Mouse (Mus musculus): Measurements from ENCODE around the gene Gm9507. TPM values are rescaled to one million over a fixed set of nuclear protein-coding genes. Genes with fewer than 3 reads are reported as not detected.
"Not testable (repeated sequence)": the region's sequence is repeated elsewhere in the genome, so short reads cannot be mapped to it uniquely, and the experiment has no call there.

Gene Gm9507
- total RNA-seq (2021) = not detected
- polyA plus RNA-seq (2012; rRNA removed) = 0.31 TPM in 1 of 2 replicates, not detected in the other
- long read RNA-seq = 0 reads

- no peak for DNase-seq
Observed at GRCm38 (mm10) chr10:77811743-77812142, at the start of gene Gm9507. Gene Gm9507, minus strand, starts transcription at chr10:77811843.

DNA sequence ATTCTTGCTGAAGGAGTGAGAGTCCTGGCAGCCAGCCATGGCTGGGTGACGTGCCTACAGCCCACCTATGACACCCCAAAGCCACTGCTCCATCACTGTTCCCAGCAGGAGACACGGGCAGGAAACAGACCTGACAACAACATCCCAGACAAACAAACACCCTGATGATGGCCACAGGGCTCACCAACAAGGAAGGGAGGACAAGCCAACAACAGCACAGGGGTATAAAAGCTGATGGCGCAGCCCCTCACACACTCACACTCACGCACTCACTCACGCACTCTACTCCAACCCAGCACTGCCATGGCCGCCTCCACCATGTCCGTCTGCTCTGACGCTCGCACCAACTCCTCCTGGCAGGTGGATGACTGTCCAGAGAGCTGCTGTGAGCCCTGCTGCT is 40.9 kb upstream of the Gm9507 start, which contains the start of gene Gm10318:
TSS of gene Gm10318 (plus strand) at position 301 of the 400 bp plus-strand sequence.
- no peak for DNase-seq

DNA sequence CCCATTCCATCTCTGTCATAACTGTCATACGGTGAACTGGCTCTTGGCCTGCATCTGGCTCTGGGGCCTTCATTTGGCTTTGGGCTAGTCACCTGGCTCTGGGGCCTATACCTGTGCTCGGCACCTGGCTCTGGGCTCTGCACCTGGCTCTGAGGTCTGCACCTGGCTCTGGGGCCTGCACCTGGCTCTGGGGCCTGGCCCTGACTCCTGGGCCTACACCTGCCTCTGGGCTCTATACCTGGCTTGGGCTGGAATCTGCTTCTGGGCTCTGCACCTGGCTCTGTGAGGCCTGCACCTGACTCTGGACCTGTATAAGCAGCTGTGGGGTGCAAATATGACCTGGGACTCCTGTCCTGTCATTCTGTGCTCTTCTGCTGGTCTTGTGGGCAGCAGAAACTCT is 35.9 kb upstream of the Gm9507 start:
- no peak for DNase-seq

DNA sequence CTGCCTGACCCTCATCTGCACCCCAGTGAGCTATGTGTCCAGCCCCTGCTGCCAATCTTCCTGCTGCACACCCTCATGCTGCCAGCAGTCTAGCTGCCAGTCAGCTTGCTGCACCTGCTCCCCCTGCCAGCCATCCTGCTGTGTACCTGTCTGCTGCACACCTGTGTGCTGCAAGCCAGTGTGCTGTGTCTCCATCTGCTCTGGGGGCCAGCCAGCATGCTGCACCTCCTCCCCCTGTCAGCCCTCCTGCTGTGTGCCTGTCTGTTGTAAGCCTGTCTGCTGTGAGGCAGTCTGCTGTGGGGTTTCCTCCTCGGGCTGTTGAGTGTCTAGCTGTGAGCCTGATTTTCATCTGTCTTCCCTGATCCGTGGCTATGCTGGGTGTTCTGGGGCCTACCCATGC is 35.3 kb upstream of the Gm9507 start:
- DNase-seq = no peak

GRCm38 (mm10) chr10:77846503-77846902 is 34.9 kb upstream of the Gm9507 start, which contains the start of gene Gm36176:
Gene Gm36176, plus strand, starts transcription at chr10:77846803.
- DNase-seq = no peak

- peak; percentile 52 for DNase-seq
Observed at GRCm38 (mm10) chr10:77839006-77839405, 27.4 kb upstream of the Gm9507 start.

DNA sequence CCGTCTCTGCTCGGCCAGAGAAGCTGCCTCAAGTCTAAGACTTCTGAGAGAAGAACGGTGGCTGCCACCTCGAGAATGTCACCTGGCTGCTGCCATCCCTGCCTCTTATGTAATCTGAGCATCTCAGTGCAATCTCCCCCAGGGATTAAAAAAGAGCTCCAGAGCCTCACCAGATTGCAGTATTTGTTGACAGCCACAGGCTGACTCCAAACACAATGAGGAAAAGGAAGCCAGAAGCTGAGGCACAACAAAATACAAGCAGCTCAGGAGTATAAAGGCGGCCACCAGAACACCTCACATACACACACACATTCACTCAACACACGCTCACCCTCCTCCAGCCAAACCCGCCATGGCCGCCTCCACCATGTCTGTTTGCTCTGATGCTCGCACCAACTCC is 24.0 kb upstream of the Gm9507 start, which contains the start of gene Krtap10-10:
TSS of gene Krtap10-10 (plus strand) at position 301 of the 400 bp plus-strand sequence.
- DNase-seq = no peak

DNA sequence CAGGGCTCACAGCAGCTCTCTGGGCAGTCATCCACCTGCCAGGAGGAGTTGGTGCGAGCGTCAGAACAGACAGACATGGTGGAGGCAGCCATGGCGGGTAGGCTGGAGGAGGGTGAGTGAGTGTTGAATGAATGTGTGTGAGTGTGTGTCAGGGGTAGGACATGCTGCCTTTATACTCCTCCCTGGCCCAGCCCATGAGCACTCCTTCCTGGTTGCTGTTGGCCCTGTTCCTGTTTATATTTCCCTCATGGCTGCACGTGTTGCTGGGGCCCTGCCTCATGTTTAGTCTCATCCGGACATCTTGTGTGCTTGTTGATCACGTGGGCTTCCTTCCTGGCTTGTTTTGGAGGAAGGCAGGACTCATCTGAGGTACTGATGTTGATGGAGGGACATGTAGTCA is 15.3 kb upstream of the Gm9507 start, which contains the start of gene Krtap10-4:
TSS of gene Krtap10-4 (minus strand) at position 145 of the 400 bp plus-strand sequence.
- DNase-seq = no peak

- no peak for DNase-seq
Observed at GRCm38 (mm10) chr10:77819203-77819602, 7.6 kb upstream of the Gm9507 start.

- DNase-seq = no peak
Observed at GRCm38 (mm10) chr10:77818523-77818922, 6.9 kb upstream of the Gm9507 start.

DNA sequence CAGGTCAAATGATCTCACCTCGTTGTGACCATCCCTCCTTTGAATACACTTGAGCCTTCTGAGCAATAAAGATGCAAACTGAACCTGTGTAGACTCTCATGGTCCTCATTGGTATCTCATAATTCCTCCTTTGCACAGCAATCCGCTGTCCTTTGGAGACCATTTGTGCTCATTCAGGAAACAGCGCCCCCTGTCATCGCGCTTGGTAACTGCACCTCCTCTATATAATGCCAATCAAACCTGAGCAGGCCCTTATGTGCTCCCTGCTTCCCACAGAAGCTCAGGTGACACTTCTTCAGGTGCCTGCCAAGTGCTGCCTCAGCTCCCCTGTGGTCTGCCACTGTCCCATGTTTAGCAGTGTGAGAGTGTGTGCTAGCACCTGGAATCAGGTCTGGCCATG is 3.9 kb upstream of the Gm9507 start:
- DNase-seq = no peak

- DNase-seq = no peak
Observed at GRCm38 (mm10) chr10:77814382-77814781, 2.7 kb upstream of the Gm9507 start, which contains the start of gene Gm2696. Gene Gm2696, plus strand, starts transcription at chr10:77814682.

- no peak for DNase-seq
Observed at GRCm38 (mm10) chr10:77804095-77804494, 7.5 kb downstream of the Gm9507 start.

GRCm38 (mm10) chr10:77798921-77799508 is 12.6 kb downstream of the Gm9507 start, which contains the start of gene Gm19668:
Gene Gm19668, minus strand, starts transcription at chr10:77799133.
- no peak for DNase-seq

GRCm38 (mm10) chr10:77798164-77798920 is 13.3 kb downstream of the Gm9507 start:
- not testable (repeated sequence) for DNase-seq

- DNase-seq = no peak
Observed at GRCm38 (mm10) chr10:77797677-77798076, 14.0 kb downstream of the Gm9507 start.

DNA sequence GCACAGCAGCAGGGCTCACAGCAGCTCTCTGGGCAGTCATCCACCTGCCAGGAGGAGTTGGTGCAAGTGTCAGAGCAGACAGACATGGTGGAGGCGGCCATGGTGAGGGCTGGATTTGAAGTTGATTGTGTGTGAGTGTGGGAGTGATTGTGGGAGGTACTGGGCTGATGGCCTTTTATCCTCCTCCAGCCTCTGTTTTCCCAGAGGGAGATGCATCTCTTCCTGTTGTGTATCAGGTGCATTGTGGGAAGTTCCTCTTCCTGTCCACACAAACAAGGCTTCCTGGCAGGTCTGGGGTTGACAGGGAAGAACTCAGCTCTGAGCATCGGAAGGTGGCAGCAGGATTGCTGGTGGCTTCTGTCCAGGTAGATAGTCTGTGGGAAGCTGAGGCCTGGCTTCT is 16.7 kb downstream of the Gm9507 start, which contains the start of gene Gm9639:
TSS of gene Gm9639 (minus strand) at position 101 of the 400 bp plus-strand sequence.
- no peak for DNase-seq

DNA sequence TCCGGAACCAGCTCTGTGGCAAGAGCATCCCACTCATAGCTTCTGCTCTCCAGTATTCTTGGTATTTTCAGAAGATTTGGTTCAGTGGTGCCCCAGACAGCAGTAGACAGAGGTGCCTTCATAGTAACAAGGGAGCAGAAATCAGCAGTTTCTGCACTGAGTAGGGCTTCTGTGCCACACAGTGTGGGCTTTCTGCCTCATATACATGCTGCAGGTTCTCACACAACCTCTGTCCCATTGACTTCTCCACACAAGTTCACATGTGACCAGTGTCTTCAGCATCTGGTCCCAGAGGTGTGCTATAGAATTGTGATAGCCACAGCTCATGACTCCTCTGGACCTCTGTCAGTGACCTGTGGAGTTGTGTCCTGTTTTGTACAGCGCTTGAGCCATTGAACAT is 23.0 kb downstream of the Gm9507 start:
- DNase-seq = no peak

DNA sequence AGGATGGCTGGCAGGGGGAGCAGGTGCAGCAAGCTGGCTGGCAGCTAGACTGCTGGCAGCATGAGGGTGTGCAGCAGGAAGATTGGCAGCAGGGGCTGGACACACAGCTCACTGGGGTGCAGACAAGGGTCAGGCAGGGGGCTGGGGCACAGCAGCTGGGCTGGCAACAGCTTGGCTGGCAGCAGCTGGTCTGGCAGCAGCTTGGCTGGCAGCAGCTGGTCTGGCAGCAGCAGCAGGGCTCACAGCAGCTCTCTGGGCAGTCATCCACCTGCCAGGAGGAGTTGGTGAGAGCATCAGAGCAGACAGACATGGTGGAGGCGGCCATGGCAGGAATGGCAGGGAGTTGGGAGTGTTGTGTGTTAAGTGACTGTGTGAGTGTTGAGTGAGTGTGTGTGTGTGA is 23.8 kb downstream of the Gm9507 start, which contains the start of gene Gm7137:
TSS of gene Gm7137 (minus strand) at position 325 of the 400 bp plus-strand sequence.
- DNase-seq = not testable (repeated sequence)

GRCm38 (mm10) chr10:77783396-77783795 is 28.2 kb downstream of the Gm9507 start:
- not testable (repeated sequence) for DNase-seq

DNA sequence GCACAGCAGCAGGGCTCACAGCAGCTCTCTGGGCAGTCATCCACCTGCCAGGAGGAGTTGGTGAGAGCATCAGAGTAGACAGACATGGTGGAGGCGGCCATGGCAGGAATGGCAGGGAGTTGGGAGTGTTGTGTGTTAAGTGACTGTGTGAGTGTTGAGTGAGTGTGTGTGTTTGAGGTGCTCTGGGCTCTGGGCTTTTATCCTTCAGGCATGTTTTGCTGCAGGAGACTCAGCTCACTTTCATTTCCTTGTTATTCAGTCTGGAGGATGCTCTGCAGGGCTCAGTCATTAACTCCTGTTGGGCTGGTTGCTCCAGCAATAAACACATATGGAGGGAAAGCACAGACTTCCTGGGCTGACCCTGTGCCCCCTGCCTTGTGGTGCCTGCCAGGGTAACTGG is 29.2 kb downstream of the Gm9507 start, which contains the start of gene Gm3250:
TSS of gene Gm3250 (minus strand) at position 101 of the 400 bp plus-strand sequence.
- DNase-seq = not testable (repeated sequence)

GRCm38 (mm10) chr10:77776844-77777243 is 34.8 kb downstream of the Gm9507 start, which contains the start of gene Gm7138:
Gene Gm7138, minus strand, starts transcription at chr10:77776944.
- DNase-seq = not testable (repeated sequence)

Data from adrenal gland, adult 2 months (tissue).